Mouse (Mus musculus) heart, embryonic 10.5 days (tissue): ENCODE measurements around the gene Itga5. TPM values are rescaled to one million over a fixed set of nuclear protein-coding genes. Genes with fewer than 3 reads are reported as not detected.
A peak's percentile ranks its signal among the peaks of the same experiment; 100 is the strongest.

Experiments
- DNase-seq: peaks from one replicate; pipeline ENCODE4 v3.0.0-alpha.2; 2017; ENCODE audit warnings: low spot score
- H3K27ac ChIP-seq: fragments of 300-500 bp; sonication (generic); 2 replicates; pipeline ENCODE4 v1.5.1; 2016; ENCODE audit warnings: mild to moderate bottlenecking
- H3K27me3 ChIP-seq: fragments of 300-500 bp; sonication (generic); 2 replicates; pipeline ENCODE4 v1.6.1; 2016; ENCODE audit warnings: mild to moderate bottlenecking; ENCODE audit not compliant: poor library complexity, insufficient read depth, severe bottlenecking
- H3K36me3 ChIP-seq: fragments of 300-500 bp; sonication (generic); 2 replicates; pipeline ENCODE4 v1.6.1; 2016; ENCODE audit warnings: mild to moderate bottlenecking, moderate library complexity
- H3K4me1 ChIP-seq: fragments of 300-500 bp; sonication (generic); 2 replicates; pipeline ENCODE4 v1.6.1; 2016; ENCODE audit warnings: mild to moderate bottlenecking
- H3K4me3 ChIP-seq: fragments of 300-500 bp; sonication (generic); 2 replicates; pipeline ENCODE4 v1.5.1; 2016; ENCODE audit warnings: mild to moderate bottlenecking, moderate library complexity
- H3K9me3 ChIP-seq: fragments of 300-500 bp; sonication (generic); 2 replicates; pipeline ENCODE4 v1.6.1; 2016; ENCODE audit warnings: mild to moderate bottlenecking, moderate library complexity
- WGBS: fragments of 180-500 bp; shearing (Covaris S2); methylation state at CpG from one replicate; pipeline ENCODE4 v1.1.7; 2016; 5-methylcytosine and 5-hydroxymethylcytosine counted together
- polyA plus RNA-seq: library from polyadenylated mRNA; unstranded; fragments of >200 nt; fragmentation: Nextera tagmentation; extraction: Ambion mirVana; gene quantifications from 2 replicates; pipeline ENCODE4 v1.2.1, GENCODE M21; 2016

Itga5 gene
- polyA plus RNA-seq, 1 experiment from 2014 or later: 60.6 TPM

GRCm38 (mm10) chr15:103375112-103375800 lies 8.7 kb upstream of the Itga5 start:
- Histone ChIP-seq H3K4me3 (no peak overlapping the region), H3K27ac (no peak overlapping the region), H3K4me1 (peaks cover 49% of the 10 kb centered on the region), H3K36me3 (no peaks in the 10 kb centered on the region), H3K27me3 (no peaks in the 10 kb centered on the region), H3K9me3 (no peaks in the 10 kb centered on the region)
- DNase-seq: no peak
- WGBS: 79% methylated on average over 4 of the region's 4 CpGs

GRCm38 (mm10) chr15:103372461-103372860 lies 5.9 kb upstream of the Itga5 start:
- no peak overlapping the region for H3K4me3 ChIP-seq
- H3K9me3 ChIP-seq: no peaks in the 10 kb centered on the region
- H3K4me1 ChIP-seq: peaks cover 48% of the 10 kb centered on the region
- H3K27me3 ChIP-seq: no peaks in the 10 kb centered on the region
- DNase-seq: peak; percentile 67
- no peak overlapping the region for H3K27ac ChIP-seq
- H3K36me3 ChIP-seq: no peaks in the 10 kb centered on the region

- peak overlapping the region; percentile 47 for H3K27ac ChIP-seq
- WGBS: 68% methylated on average over 1 of the region's 1 CpGs
- no peaks in the 10 kb centered on the region for H3K36me3 ChIP-seq
- no peaks in the 10 kb centered on the region for H3K9me3 ChIP-seq
- peak; percentile 42 for DNase-seq
- no peak overlapping the region for H3K4me3 ChIP-seq
- no peaks in the 10 kb centered on the region for H3K27me3 ChIP-seq
- peaks cover 48% of the 10 kb centered on the region for H3K4me1 ChIP-seq
These were observed 5.2 kb upstream of the Itga5 start for GRCm38 (mm10) chr15:103371741-103372140.

- no peaks in the 10 kb centered on the region for H3K27me3 ChIP-seq
- DNase-seq: peak; percentile 46
- 22% methylated on average over 2 of the region's 2 CpGs for WGBS
These were observed 4.6 kb upstream of the Itga5 start for GRCm38 (mm10) chr15:103371208-103371607.

GRCm38 (mm10) chr15:103370462-103370861 lies 3.9 kb upstream of the Itga5 start:
- DNase-seq: peak; percentile 46
- Histone ChIP-seq H3K9me3 (no peaks in the 10 kb centered on the region), H3K36me3 (no peaks in the 10 kb centered on the region), H3K4me1 (peaks cover 51% of the 10 kb centered on the region), H3K4me3 (no peak overlapping the region), H3K27me3 (no peaks in the 10 kb centered on the region), H3K27ac (no peak overlapping the region)
- 23% methylated on average over 4 of the region's 4 CpGs for WGBS

More at GRCm38 (mm10) chr15:103371208-103371607, 4.6 kb upstream of the Itga5 start:
- Histone ChIP-seq H3K36me3 (no peaks in the 10 kb centered on the region), H3K4me3 (no peak overlapping the region), H3K9me3 (no peaks in the 10 kb centered on the region), H3K27ac (0 out of 2 replicates have a peak overlapping the region, but pooled peaks have one; percentile 29), H3K4me1 (peaks cover 51% of the 10 kb centered on the region)

- Histone ChIP-seq H3K27ac (0 out of 2 replicates have a peak overlapping the region, but pooled peaks have one; percentile 23), H3K27me3 (no peaks in the 10 kb centered on the region), H3K4me1 (peaks cover 60% of the 10 kb centered on the region), H3K9me3 (no peaks in the 10 kb centered on the region), H3K4me3 (no peak overlapping the region), H3K36me3 (no peaks in the 10 kb centered on the region)
- WGBS: 72% methylated on average over 1 of the region's 1 CpGs
- no peak for DNase-seq
These were observed 2.6 kb upstream of the Itga5 start for GRCm38 (mm10) chr15:103369123-103369522.

GRCm38 (mm10) chr15:103368179-103368940 lies 1.8 kb upstream of the Itga5 start:
- Histone ChIP-seq H3K4me3 (no peak overlapping the region), H3K4me1 (peaks cover 65% of the 10 kb centered on the region), H3K36me3 (peaks cover 6% of the 10 kb centered on the region; the same call in 1 of the 2 replicates), H3K27me3 (no peaks in the 10 kb centered on the region), H3K27ac (peak overlapping the region; percentile 100; the same call in 1 of the 2 replicates), H3K9me3 (no peaks in the 10 kb centered on the region)
- no peak for DNase-seq
- WGBS: 77% methylated on average over 4 of the region's 4 CpGs

GRCm38 (mm10) chr15:103365471-103366375 lies 840 bp downstream of the Itga5 start:
- Histone ChIP-seq H3K9me3 (no peaks in the 10 kb centered on the region), H3K36me3 (peaks cover 18% of the 10 kb centered on the region), H3K4me1 (peaks cover 68% of the 10 kb centered on the region), H3K4me3 (peak overlapping the region; percentile 99), H3K27ac (peak overlapping the region; percentile 100), H3K27me3 (no peaks in the 10 kb centered on the region)
- under 1% methylated on average over 51 of the region's 51 CpGs for WGBS
- DNase-seq: peak; percentile 85

GRCm38 (mm10) chr15:103364761-103365160 lies 1.8 kb downstream of the Itga5 start:
- 35% methylated on average over 4 of the region's 4 CpGs for WGBS
- Histone ChIP-seq H3K4me3 (peak overlapping the region; percentile 99), H3K9me3 (no peaks in the 10 kb centered on the region), H3K27ac (peak overlapping the region; percentile 100), H3K4me1 (peaks cover 69% of the 10 kb centered on the region), H3K36me3 (peaks cover 23% of the 10 kb centered on the region), H3K27me3 (no peaks in the 10 kb centered on the region)
- DNase-seq: no peak

GRCm38 (mm10) chr15:103363809-103364208 lies 2.8 kb downstream of the Itga5 start:
- Histone ChIP-seq H3K36me3 (peaks cover 26% of the 10 kb centered on the region), H3K27ac (peak overlapping the region; percentile 100; the same call in 1 of the 2 replicates), H3K9me3 (no peaks in the 10 kb centered on the region), H3K4me1 (peaks cover 76% of the 10 kb centered on the region), H3K4me3 (peak overlapping the region; percentile 99), H3K27me3 (no peaks in the 10 kb centered on the region)
- no peak for DNase-seq
- WGBS: 47% methylated on average over 1 of the region's 1 CpGs

GRCm38 (mm10) chr15:103362950-103363349 lies 3.6 kb downstream of the Itga5 start:
- 83% methylated on average over 3 of the region's 3 CpGs for WGBS
- 0 out of 2 replicates have a peak overlapping the region, but pooled peaks have one; percentile 10 for H3K27ac ChIP-seq

GRCm38 (mm10) chr15:103362333-103362732 lies 4.2 kb downstream of the Itga5 start:
- H3K27me3 ChIP-seq: no peaks in the 10 kb centered on the region
- H3K27ac ChIP-seq: no peak overlapping the region
- WGBS: 71% methylated on average over 6 of the region's 7 CpGs
- peaks cover 76% of the 10 kb centered on the region for H3K4me1 ChIP-seq
- no peak overlapping the region for H3K4me3 ChIP-seq
- H3K36me3 ChIP-seq: peaks cover 38% of the 10 kb centered on the region
- DNase-seq: no peak
- no peaks in the 10 kb centered on the region for H3K9me3 ChIP-seq

More at GRCm38 (mm10) chr15:103362950-103363349, 3.6 kb downstream of the Itga5 start:
- Histone ChIP-seq H3K9me3 (no peaks in the 10 kb centered on the region), H3K4me3 (no peak overlapping the region), H3K27me3 (no peaks in the 10 kb centered on the region), H3K4me1 (peaks cover 76% of the 10 kb centered on the region), H3K36me3 (peaks cover 33% of the 10 kb centered on the region)
- DNase-seq: no peak
